Mouse (Mus musculus) forebrain, postnatal 0 days (tissue): ENCODE measurements at regions not wholly inside any gene's neighbourhood (a gene's known extent, or its start where the extent isn't known, plus 50 kb on each side); places are given as distances from the start of the nearest gene placed in this dataset.
"Not testable (repeated sequence)": the region's sequence is repeated elsewhere in the genome, so short reads cannot be mapped to it uniquely, and the experiment has no call there.

ENCODE experiments used
- ATAC-seq: fragments of 200-750 bp; cut with Nextera tagmentation; 2 replicates; pipeline ENCODE4 v1.8.0; 2017; ENCODE audit warnings: mild to moderate bottlenecking, moderate library complexity
- DNase-seq: peaks from one replicate; pipeline ENCODE4 v3.0.0-alpha.2; 2015
- H3K27ac ChIP-seq: fragments of 300-500 bp; sonication (generic); 2 replicates; pipeline ENCODE4 v1.5.1; 2014; ENCODE audit warnings: low read depth, mild to moderate bottlenecking, antibody characterized with exemption, low read length, moderate library complexity, mixed read lengths
- H3K27me3 ChIP-seq: fragments of 300-500 bp; sonication (generic); 2 replicates; pipeline ENCODE4 v1.6.1; 2014; ENCODE audit warnings: mild to moderate bottlenecking, low read length, mixed read lengths; ENCODE audit not compliant: insufficient read depth
- H3K36me3 ChIP-seq: fragments of 300-500 bp; sonication (generic); 2 replicates; pipeline ENCODE4 v1.6.1; 2014; ENCODE audit warnings: mild to moderate bottlenecking, moderate library complexity; ENCODE audit not compliant: insufficient read depth
- H3K4me1 ChIP-seq: fragments of 300-500 bp; sonication (generic); 2 replicates; pipeline ENCODE4 v1.6.1; 2014; ENCODE audit warnings: antibody characterized with exemption; ENCODE audit not compliant: insufficient read depth
- H3K4me2 ChIP-seq: fragments of 300-500 bp; sonication (generic); 2 replicates; pipeline ENCODE4 v1.6.1; 2014; ENCODE audit warnings: low read depth, mild to moderate bottlenecking, moderate library complexity
- H3K4me3 ChIP-seq: fragments of 300-500 bp; sonication (generic); 2 replicates; pipeline ENCODE4 v1.5.1; 2014; ENCODE audit warnings: low read depth, low read length, mixed read lengths
- H3K9ac ChIP-seq: fragments of 300-500 bp; sonication (generic); 2 replicates; pipeline ENCODE4 v1.6.1; 2014; ENCODE audit warnings: mild to moderate bottlenecking
- H3K9me3 ChIP-seq: fragments of 300-500 bp; sonication (generic); 2 replicates; pipeline ENCODE4 v1.6.1; 2016; ENCODE audit warnings: low read length
- CTCF ChIP-seq: sonication (generic); IDR thresholded peaks from 2 replicates; pipeline ENCODE4 v1.5.1; 2016; ENCODE audit warnings: antibody characterized with exemption, control low read depth, low read depth
- WGBS: fragments of 180-500 bp; shearing (Covaris S2); extraction: QIAGEN DNeasy Blood & Tissue Kit; methylation state at CpG from one replicate; pipeline ENCODE4 v1.1.7; 2014; 5-methylcytosine and 5-hydroxymethylcytosine counted together

DNA sequence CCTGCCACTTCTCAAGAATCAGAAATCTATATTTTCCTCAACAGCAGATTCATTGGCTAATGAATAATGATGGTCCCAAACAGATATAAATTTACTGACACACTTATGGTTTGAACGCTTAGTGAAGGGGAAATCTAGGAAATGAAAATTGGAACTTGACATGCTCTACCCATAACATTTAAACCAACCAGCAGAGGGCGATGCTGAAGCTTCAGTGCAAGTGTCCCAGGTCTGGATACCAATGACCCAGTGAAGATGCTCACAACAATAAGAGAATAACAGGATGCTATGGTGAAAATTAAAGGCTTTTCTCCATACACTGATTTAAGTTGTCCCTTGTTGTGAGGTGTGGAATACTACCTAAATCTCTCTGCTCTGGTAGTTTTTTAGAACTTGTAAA lies 236.0 kb upstream of the Rorb start:
- ATAC-seq, result no peak
- Histone ChIP-seq H3K27ac (no peak overlapping the region), H3K4me1 (0 out of 2 replicates have a peak, but pooled peaks cover 7% of the 10 kb centered on the region), H3K4me2 (no peak overlapping the region), H3K4me3 (no peak overlapping the region), H3K27me3 (no peaks in the 10 kb centered on the region), H3K9me3 (no peaks in the 10 kb centered on the region), H3K9ac (no peak overlapping the region), H3K36me3 (no peaks in the 10 kb centered on the region)
- DNase-seq, result no peak
- WGBS, result 52% methylated on average over 2 of the region's 2 CpGs
- TF ChIP-seq CTCF, result 0 out of 2 replicates have a peak, but pooled peaks have one; percentile 7

DNA sequence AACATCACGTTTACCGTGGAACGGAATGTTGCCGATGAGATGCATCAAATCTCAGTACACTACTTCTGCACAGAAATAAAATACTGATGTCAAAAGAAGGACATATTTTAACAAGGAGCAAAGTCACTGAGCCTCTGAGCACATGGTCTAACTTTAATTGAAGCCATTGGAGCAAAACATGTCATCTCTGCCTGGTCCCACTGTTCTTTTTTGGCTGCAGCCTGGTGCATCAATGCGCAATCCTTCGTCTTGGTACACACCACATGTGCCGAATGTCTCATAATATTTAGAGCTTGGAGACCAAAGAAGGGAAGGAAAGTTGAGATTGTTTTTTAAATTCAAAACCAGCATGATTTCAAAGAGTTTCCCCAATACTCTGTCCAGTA lies 233.4 kb upstream of the Rorb start:
- Histone ChIP-seq H3K27ac (no peak overlapping the region), H3K36me3 (no peaks in the 10 kb centered on the region), H3K9me3 (no peaks in the 10 kb centered on the region), H3K27me3 (no peaks in the 10 kb centered on the region), H3K9ac (no peak overlapping the region), H3K4me2 (peak overlapping the region; percentile 20; the same call in 1 of the 2 replicates), H3K4me1 (0 out of 2 replicates have a peak, but pooled peaks cover 7% of the 10 kb centered on the region), H3K4me3 (no peak overlapping the region)
- no peak for DNase-seq
- TF ChIP-seq CTCF, result no peak
- ATAC-seq, result peak; percentile 67
- 26% methylated on average over 7 of the region's 7 CpGs for WGBS

DNA sequence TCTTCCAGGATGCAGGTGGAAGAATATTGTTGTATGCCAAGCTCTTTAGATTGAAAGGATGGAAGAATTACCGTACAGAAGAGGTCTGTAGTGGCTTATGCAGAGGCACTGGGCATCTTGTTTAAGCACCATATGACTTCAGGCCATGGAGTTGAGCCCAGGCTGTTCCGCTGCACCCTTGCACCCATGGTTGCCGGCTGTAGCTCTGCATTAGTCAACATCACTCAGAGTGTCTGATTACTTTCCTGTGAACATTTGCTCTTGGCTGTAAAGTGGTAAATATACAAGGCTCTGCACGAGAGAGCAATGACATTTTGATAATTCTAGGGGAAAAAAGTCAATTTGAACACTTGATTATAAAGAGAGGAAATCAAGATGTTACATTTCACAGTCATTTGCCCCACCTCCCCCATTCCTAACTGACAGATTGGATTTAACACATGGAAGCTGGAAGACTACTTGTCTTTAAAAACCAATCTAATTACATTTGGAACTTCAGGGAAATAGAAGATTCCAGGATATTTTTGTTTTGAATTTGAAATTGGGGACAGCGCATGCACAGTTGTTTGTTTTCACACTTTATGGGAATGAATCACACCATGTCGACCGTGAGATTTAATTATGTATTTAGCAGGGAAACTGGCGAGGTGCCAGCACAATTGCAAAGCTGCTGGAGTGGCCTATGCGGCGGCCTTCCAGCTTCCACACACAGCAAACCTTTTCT lies 232.9 kb upstream of the Rorb start:
- H3K27ac ChIP-seq, result no peak overlapping the region
- no peaks in the 10 kb centered on the region for H3K36me3 ChIP-seq
- H3K9me3 ChIP-seq, result no peaks in the 10 kb centered on the region
- TF ChIP-seq CTCF, result no peak
- DNase-seq, result peak; percentile 81
- H3K4me2 ChIP-seq, result peak overlapping the region; percentile 20; the same call in 1 of the 2 replicates
- peak; percentile 89 for ATAC-seq
- no peaks in the 10 kb centered on the region for H3K27me3 ChIP-seq
- H3K4me1 ChIP-seq, result 0 out of 2 replicates have a peak, but pooled peaks cover 7% of the 10 kb centered on the region
- WGBS, result 22% methylated on average over 10 of the region's 10 CpGs
- H3K9ac ChIP-seq, result no peak overlapping the region
- no peak overlapping the region for H3K4me3 ChIP-seq

DNA sequence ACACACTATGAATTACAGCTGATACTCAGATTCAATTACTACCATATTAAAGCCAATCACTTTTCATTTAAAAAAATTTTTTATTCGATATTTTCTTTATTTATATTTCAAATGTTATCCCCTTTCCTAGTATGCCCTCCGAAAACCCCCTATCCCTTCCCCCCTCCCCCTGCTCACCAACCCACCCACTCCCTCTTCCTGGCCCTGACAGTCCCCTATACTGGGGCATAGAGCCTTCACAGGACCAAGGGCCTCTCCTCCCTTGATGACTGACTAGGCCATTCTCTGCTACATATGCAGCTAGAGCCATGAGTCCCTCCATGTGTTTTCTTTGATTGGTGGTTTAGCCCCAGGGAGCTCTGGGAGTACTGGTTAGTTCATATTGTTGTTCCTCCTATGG lies 196.1 kb upstream of the Rorb start:
- H3K27ac ChIP-seq, H3K4me2 ChIP-seq, H3K27me3 ChIP-seq, H3K9ac ChIP-seq, H3K4me1 ChIP-seq, H3K4me3 ChIP-seq, H3K9me3 ChIP-seq, H3K36me3 ChIP-seq, DNase-seq, ATAC-seq: not testable (repeated sequence)
- 83% methylated on average over 2 of the region's 2 CpGs for WGBS

DNA sequence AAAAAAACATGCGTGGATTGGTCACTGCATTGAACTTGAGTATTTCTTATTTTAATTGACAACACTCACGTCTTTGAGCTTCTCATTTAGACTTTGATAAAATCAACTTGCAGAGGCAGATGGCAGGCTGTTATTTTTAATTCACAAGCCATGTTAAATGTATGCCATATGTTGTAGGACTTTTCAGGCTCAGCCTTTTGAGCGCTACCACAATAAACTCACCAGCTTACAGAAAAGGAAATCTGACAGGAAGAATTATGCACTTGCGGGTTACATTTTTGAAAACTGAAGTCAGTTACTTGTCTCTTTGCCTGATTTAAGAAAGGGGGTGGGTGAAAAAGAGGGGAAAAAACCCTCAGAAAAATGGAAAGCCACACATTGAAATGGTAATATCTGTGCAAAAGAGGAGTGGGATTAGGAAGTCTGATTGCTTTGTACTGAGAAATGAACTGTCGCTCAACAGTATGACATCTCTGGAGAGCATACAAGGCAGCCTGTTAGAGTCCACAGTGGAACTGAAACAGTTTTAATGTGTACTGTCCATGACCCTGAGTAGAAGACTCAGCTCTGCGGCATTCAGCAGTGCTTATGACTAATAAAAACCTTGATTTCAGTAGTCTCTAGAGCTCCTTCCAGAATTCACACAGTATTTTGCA lies 195.6 kb upstream of the Rorb start:
- DNase-seq (peak; percentile 51), ATAC-seq (peak; percentile 85)
- no peak overlapping the region for H3K4me3 ChIP-seq
- WGBS, result 36% methylated on average over 6 of the region's 6 CpGs
- H3K27ac ChIP-seq, result no peak overlapping the region
- H3K9ac ChIP-seq, result no peak overlapping the region
- H3K27me3 ChIP-seq, result no peaks in the 10 kb centered on the region
- no peaks in the 10 kb centered on the region for H3K9me3 ChIP-seq
- H3K4me1 ChIP-seq, result no peaks in the 10 kb centered on the region; the same call in 1 of the 2 replicates
- no peak overlapping the region for H3K4me2 ChIP-seq
- no peaks in the 10 kb centered on the region for H3K36me3 ChIP-seq
- TF ChIP-seq CTCF, result no peak

DNA sequence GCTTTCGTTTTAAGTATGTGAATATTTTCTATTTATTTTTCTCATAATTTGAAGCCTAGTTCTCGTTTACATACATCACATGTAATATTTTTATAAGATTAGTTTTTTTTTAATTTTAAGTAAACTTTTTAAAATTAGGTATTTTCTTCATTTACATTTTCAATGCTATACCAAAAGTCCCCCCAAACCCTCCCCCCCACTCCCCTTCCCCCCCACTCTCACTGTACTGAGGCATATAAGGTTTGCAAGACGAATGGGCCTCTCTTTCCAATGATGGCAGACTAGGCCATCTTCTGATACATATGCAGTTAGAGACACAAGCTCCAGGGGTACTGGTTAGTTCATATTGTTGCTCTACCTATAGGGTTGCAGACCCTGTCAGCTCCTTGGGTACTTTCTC lies 174.9 kb upstream of the Rorb start:
- 88% methylated on average over 3 of the region's 3 CpGs for WGBS
- DNase-seq, H3K27ac ChIP-seq, H3K36me3 ChIP-seq, H3K27me3 ChIP-seq, H3K4me2 ChIP-seq, H3K4me3 ChIP-seq, H3K9me3 ChIP-seq, H3K4me1 ChIP-seq, ATAC-seq, H3K9ac ChIP-seq: not testable (repeated sequence)

DNA sequence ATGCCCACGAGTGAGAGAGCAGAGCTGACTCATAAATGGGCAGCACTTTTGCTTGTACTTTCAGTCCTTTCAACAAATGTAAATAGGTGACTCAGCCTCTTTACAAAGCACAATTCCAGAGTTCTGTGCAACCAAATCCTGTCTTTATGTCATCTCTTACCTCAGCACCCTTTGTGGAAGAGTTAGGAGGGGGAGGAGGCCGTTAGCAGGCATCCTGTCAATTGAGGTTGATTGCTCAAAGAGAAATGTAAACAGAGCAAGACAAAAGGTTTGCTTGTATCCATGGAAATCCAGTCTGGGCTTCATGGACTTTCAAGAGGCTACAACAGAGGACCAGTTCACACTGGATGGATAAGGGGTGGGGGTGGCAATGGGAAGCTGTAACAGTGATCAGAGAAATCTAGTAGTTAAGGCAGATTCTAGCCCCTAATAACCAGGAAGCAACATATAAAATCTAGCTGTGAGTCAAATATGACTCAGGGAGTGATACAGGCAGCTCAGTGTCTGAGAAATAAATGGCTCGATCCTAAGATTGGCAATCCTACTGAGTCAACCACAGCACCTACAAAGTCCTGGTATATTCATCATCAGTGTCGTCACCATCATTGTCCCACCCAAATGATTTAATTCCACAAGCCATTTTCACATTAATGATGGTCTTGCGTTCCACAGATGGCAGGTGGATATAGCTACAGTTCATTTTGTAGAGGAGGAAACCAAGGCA lies 136.0 kb upstream of the Rorb start:
- Histone ChIP-seq H3K4me3 (no peak overlapping the region), H3K4me1 (no peaks in the 10 kb centered on the region), H3K9ac (no peak overlapping the region), H3K4me2 (no peak overlapping the region), H3K27me3 (no peaks in the 10 kb centered on the region), H3K9me3 (no peaks in the 10 kb centered on the region), H3K36me3 (no peaks in the 10 kb centered on the region), H3K27ac (no peak overlapping the region)
- no peak for TF ChIP-seq CTCF
- 47% methylated on average over 5 of the region's 5 CpGs for WGBS
- ATAC-seq, result peak; percentile 66
- no peak for DNase-seq
